Mouse (Mus musculus) cerebellum, adult 2 months (tissue): ENCODE data around the gene Fkbp5.

Experiments used
- CTCF ChIP-seq: fragments of 200-500 bp; IDR thresholded peaks from 2 replicates; pipeline ENCODE4 v1.5.1; 2011; ENCODE audit warnings: low read depth, mild to moderate bottlenecking, control low read depth, low read length, moderate library complexity, borderline replicate concordance; ENCODE audit not compliant: insufficient read depth
- POLR2A ChIP-seq: fragments of 200-500 bp; IDR thresholded peaks from 2 replicates; pipeline ENCODE4 v1.6.1; 2011; ENCODE audit warnings: low read length, control low read depth, borderline replicate concordance; ENCODE audit not compliant: insufficient read depth

GRCm38 (mm10) chr17:28565181-28565580 is 47.9 kb upstream of the Fkbp5 start:
- TF ChIP-seq CTCF: no peak
- TF ChIP-seq POLR2A: no peak
